Mouse (Mus musculus) urinary bladder, postnatal 14 days (tissue): ENCODE measurements around the gene Eif4e2.

ENCODE experiments used
- DNase-seq: peaks from one replicate; pipeline ENCODE4 v3.0.0; 2021; ENCODE audit warnings: low spot score

Eif4e2 gene

DNA sequence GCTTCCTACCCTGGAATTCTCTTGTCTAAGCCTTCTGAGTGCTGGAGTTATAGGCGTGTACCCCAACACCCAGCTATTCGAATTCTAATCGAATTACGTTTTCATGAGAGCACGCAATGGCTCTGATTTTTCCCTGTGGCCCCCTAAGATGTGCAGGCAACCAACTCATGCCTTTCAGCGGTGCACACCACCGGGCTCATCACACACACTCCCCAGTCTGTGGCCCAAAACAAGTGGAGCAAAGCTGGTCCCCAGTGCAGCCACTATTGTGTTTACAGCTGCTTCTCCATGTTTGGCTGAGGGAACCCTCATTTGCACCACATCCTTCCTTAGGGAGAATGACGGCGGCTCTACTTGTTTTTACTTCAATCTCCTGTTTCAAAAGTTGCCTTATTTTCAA is 49.5 kb downstream of the Eif4e2 start:
- no peak for DNase-seq

DNA sequence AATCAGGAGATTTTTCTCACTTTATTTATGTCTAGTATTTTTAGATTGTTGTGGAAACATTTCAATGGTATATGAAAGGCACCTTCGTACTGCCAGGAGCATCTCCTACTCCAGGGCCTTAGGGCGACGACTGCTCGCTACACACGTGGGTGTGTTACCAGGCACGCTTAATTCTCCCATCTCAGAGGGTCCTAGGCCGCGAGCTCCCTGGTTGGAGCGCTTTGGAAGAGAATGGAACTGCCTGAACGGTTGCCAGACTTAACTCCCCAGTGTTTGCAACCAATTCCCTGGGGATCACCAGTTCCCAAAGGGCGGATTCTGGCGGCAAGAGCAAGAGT is 50.1 kb downstream of the Eif4e2 start:
- no peak for DNase-seq

DNA sequence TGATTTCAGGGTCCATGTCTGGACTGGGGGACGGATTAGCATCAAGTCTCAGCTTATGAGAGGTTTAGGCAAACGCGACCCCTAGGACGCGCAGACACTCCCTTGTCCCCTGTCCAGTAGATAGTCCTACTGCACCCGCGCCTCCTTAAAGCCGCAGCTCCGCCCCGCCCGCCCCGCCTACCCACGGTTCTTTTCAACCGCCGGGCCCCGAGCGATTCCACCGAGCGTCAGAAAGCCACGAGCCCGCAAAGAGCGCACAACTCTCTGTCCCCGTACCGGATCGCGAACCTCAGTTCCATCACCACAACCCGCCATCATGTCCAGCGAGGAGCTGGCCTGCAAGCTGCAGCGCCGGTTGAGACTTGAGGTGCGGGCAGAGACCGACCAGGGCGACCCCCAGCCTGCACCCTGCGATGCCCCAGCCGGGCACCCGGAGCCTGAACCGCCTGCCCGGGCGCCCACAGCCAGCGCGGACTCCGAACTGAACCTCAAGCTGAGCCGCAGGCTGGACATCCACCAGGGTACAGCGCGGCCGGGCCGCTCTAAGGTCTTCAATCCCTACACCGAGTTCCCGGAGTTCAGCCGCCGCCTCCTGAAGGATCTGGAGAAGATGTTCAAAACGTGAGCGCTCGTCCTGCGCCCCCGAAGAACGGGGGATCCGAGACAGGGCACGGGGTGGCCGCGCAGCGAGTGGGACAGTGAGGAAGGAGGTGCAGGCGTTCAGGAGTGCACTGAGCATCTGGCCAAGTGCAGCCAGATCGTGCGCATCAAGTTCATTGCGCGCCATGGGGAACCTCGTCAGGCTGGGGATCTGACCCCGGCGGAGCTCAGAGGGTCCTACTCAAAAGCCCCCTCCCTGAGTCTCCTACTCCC is 50.7 kb downstream of the Eif4e2 start, which contains the start of gene Efhd1:
Gene Efhd1 (plus strand): TSS at position 230 of the 873 bp plus-strand sequence.
- DNase-seq = peak; percentile 11

DNA sequence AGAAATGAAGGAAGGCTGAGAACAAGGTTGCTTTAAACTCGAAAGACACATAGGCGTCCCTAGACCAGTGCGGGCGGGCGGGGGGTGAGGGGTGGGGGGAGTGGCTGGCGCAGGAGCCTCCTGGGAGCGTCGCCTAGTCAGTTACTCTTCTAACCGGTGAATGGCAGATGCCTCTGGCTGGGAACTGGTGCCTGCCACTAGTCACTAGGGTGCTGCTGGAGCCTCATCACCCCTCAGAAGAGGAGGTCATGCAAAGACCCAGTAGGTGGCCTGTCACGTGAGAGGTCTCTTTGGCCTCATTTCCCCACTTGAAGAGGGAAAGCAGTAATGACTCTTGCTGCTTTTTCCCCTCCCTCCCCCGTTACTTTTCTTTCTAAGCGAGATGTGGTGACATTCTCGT is 51.5 kb downstream of the Eif4e2 start:
- no peak for DNase-seq

DNA sequence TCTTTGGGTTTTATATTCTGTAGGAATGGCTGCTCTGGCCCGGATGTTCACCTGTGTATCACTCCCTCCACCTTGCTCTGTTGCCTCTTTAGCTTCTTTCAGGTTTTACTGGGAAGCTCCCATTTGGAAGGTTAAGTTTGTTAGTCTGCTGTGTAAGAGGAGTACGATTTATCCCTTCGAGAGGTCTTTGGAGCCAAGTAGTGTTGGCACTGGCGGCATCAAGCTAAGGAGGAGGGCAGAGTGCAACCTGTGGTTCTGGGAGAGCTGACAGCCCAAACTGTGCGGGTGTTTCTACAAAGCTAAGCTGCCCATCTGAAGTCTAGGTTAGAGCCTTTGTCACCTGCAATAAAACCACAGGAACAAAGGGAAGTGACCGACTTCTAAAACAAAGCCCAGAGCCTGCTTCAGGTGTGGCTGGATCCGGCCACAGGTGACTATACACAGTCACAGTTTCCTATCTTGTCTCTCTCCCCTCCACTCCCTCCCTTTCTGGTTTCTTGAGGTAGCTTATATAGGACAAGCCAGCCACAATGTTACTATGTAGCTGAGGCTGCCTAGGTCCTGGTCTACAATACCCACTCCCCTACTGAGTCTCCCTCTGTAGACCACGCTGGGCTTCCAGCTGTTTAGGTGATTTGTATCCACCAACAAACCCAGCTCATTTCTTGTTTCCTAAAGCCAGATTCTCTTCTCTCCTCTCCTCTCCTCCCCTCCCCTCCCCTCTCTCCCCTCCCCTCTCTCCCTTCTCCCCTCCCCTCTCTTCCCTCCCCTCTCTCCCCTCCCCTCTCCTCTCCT is 52.8 kb downstream of the Eif4e2 start:
- DNase-seq = no peak

DNA sequence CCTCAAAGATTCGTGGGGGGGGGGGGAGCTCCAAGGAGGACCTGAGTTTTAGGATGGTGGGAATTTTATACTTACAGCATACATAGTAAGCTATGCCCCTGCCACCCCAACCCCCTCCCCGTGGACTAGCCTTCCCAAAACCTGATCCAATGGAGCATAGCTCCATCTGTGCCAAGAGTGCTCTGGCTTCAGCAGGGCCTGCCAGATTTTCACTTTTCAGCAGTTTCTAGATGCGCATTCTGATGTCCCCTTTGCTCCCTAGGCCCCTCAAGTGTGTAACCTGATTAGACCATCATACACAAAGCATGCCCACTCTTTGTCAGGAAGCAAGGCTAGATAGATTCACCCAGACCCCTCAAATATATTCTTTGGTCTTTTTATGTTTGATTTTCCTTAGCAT is 56.5 kb downstream of the Eif4e2 start:
- DNase-seq = no peak

DNA sequence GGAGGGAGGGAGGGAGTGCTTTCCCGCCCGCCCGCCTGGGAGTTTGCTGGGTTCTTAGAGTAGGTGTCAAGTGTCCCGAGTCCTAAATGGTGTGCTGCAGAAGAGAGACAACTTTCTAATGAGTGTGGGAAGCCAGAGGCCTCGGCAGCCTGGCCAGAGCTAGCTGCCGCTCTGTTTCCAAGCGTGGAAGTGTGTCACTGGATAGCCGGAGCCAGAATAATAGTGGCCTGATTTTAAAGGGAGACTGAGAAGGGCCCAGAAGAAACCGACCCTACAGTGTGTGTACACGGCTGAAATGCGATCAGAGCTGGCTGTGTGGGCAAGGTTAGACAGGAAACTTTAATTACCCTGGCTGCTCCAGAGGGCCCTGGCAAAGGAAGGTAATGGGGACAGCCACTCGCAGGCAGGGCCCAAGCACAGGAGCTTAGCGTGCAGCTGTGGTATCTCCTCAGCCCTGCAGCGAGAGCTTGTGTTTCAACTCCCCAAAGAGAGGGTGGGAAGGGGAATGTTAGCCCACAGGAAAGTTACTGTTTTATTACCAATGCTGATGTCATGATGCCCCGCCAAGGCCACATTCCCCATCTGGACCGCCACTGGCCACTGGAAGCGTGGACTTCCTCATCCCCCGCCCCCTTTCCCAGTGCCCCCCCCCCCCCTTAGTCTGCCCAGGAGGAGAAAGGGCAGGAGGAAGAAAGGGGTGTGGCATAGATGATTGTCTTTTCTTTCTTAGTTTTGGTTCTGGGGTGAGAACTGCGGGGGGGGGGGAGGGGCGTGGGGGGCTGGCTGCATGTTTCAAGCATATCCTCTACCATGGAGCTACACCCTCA is 57.1 kb downstream of the Eif4e2 start:
- DNase-seq = no peak

DNA sequence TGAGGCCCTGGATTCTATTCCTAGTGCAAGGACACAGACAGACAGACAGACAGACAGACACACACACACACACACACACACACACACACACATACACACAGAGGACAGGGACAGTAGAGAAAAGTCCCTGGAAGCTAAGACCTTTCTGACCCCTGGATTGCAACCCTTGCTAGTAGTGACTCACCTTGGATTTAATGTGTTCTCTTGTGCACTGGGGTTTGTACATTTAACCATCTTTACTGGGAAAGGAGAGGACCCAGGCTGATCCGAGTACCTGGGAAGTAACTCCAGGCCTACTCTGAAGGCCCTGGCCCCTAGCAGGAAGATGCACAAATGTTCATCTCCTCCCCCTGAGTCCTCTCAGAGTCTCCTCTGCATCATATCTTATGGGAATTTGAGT is 57.9 kb downstream of the Eif4e2 start:
- no peak for DNase-seq

DNA sequence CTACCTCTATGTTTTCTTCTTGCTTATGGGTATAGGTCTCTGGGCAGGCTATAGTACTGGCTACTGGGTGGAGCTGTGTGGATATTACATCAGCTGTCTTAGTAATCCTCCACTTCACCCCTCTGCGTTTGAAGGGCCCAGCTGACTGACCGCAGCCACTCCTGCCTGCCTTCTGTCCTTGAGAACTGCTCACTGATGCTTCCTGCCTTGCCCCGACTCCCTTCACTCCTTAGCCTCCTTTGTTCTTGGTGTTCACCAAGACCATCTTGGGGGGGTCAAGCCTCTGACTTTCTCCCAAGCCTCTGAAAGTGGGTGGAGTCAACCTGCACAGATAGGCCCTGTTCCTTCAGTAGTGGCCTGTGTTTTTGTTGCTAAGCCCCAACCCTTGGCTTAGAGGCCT is 58.7 kb downstream of the Eif4e2 start:
- no peak for DNase-seq

DNA sequence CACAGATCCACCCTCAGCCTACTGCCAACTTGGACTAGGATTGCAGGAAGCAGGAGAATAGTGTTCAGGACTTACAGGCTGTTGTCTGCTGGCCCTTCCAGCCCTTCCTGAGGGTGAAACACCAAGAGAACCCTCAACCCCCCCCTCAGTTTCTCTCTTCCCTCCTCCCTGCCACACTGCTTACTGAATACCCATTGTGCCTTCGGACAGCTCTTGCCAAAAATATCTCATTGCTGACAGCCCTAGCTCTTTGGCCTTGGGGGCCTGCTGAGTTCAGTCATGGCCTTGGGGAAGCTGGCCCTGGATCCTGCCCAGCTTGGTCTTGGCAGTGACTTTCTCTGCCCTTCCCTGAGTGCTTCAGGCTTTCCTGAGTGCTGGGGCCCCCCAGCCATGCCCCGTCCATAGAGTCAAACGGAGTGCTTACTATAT is 59.8 kb downstream of the Eif4e2 start:
- DNase-seq = no peak

DNA sequence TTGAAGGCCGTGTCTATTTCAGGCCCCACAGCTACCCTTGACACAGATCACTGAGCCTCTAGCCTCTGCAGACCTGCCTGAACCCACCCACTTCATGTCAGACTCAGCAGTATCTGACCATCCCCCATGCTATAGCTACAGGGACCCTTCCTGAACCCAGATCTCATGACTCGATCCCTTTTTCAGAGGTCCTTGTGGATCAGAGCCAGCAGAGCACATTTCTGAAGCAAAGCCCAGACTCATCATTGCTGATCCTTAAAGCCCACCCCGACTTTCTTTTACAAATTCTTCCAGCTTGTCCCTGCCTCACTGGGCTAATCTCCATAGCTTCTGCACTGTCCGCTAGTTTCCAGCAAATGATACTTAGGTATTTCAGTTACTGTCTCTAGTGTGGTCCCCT is 60.4 kb downstream of the Eif4e2 start:
- no peak for DNase-seq

DNA sequence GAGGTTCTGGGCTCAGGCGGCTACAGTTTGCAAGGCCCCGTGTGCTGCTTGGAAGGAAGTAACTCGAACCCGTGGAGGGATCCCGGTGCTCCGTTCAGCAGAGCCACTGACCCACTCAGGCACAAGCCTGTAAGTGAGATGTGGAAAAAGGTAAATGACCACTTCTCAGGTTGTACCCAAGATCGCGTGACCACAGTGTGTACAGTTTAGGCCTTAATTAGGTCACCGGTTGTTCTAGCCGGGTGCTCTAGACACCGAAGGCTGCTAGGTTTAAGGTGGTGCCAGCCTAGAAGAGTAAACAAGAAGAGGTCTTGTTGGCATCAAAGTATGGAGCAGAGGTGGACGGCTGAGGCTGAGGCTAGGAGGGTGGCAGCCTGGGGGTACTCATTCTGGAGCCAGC is 61.4 kb downstream of the Eif4e2 start:
- no peak for DNase-seq

DNA sequence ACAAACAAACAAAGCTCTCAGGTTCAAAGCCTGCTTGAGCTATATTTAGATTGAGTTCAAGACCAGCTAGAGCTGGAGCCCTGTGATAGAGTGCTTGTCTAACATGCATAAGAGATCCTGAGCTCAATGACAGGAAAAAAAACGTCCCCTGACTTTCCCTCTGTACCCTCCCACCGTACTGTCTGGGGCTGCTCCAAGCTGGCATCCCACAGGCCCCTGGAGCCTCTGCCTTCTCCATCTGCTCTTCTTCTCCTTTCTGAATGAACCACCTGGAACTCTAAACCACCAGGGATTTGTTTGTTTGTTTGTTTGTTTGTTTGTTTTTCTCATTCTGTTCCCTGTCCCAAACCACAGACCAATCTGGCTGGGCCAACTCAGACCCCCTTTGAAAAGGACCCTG is 62.3 kb downstream of the Eif4e2 start:
- DNase-seq = no peak

DNA sequence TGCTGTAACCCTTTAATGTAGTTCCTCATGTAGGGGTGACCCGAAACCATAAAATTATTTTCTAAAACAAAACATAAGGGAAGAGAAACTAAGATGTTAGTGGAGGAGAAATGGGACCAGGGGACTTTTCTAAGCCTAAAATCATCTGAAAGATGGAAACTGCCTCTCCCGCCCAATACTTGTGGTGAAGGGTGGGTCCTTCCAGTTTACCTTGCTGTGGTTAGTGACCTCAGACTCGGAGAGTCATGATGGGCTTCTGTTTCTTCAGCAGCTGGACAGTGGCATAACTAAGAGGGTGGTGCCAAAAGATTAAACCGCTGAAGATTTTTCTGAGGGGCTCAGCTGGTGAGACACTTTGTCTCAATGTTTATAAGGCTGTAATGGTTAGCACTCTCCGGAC is 66.6 kb downstream of the Eif4e2 start:
- DNase-seq = no peak

DNA sequence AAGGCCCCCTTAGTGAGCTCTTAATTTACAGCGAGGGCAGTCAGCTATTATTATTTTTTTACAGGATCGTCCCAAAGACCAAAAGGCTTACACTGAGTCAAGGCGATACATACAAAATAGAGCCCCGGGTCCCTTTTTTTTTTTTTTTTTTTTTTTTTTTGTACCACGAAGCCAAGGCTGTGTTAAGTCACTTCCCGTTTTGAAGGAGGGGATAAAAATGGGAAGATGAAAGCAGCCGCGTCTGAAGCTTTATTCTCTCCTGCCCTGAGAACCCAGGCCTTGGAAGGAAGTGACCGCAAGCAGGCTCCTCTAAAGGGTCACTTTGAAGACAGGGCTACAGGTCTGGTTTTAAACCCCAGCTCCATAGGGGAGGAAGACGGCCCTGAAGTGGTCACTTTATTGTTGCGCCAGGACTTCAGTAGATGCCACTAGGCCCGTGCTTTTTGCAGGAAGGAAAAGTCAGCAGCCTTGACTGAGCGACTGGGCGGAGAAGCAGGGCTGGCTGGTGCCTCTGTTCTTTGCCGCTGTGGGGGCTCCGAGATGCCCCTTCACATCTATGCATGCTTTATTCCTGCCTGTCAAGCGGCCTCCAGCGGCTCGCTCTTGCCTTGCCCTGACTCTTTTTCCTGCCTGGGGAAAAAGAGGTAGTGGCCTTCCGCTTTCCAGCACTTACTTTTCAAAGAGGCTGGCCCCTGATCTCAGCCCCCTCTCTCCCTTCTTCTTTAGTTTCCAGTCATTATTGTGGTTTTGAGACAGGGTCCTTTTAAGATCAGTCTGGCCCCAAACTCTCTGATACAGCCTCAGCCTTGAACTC is 68.1 kb downstream of the Eif4e2 start:
- DNase-seq = no peak

DNA sequence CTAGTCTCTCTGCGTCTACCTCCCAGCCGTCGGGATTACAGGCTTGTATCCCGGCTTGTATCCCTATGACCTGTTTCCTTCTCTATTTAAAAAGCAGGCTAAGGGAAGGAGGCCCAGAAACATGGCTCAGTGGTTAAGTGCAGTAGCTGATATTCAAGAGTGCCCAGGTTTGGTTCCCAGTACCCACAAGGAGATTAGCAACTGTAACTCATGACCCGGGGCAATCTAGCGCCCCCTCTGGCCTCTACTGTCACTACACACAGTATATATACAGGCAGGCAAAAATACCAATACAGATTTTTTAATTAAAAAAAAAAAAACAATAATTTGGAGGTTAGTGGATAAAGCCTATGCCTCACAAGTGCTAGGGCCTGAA is 68.7 kb downstream of the Eif4e2 start:
- DNase-seq = no peak

DNA sequence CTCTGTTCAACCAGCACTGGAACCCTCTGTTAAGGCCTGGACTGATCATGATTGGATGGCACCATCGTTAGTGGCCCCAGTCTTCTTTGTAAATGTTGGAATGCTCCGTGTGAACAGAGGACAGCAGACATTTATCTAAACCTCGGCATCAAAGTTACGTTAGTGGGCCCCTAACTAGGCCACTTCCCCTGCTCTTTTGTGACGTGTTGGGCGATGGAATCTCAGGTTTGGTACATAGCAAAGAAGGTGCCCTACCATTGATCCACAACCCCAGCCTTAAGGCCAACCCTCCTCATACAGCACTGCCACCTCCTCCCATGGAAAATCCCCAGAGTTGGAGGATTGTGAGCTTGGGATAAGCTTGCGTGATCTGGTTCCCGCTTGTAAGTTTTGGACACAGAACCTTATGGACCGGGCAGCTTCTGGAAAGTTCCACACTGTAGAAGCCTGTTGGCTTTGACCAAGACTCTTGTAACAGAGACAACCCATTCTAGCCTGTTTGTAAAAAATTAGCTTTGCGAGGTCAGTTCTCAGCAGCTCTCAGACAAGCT is 69.8 kb downstream of the Eif4e2 start:
- DNase-seq = no peak

DNA sequence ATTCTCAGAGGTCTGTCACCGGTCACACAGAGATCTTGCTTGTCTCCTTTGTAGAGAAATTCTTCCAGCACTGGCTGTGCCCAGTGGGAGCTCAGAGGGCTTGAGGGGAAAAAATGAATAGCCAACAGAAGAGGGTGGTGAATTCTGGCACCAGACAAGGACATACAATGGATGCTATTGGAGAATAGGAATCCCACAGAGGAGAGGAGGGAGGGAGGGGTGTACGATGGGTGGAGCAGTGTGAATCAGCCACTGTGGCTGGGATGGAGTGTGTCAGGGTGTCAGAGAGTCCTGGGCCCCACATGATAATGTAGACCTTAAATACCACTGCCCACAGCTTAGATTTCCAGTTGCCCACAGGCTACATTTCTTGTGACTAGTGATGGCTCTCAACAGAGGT is 73.4 kb downstream of the Eif4e2 start:
- no peak for DNase-seq
